Mouse (Mus musculus) brain, embryonic 14.5 days (tissue): ENCODE measurements around the gene Thbs1. TPM values are rescaled to one million over a fixed set of nuclear protein-coding genes. Genes with fewer than 3 reads are reported as not detected.
A peak's percentile ranks its signal among the peaks of the same experiment; 100 is the strongest.

Experiments used
- DNase-seq: peaks from one replicate; pipeline ENCODE4 v3.0.0-alpha.2; 2011; ENCODE audit warnings: low read depth
- CTCF ChIP-seq: fragments of 200-500 bp; IDR thresholded peaks from 2 replicates; pipeline ENCODE4 v1.5.1; 2012; ENCODE audit warnings: inconsistent platforms, mild to moderate bottlenecking, moderate library complexity, borderline replicate concordance; ENCODE audit not compliant: insufficient read depth, insufficient read length; ENCODE audit errors: extremely low read depth
- POLR2A ChIP-seq: fragments of 200-500 bp; IDR thresholded peaks from 2 replicates; pipeline ENCODE4 v1.6.1; 2012; ENCODE audit warnings: mild to moderate bottlenecking, inconsistent platforms, borderline replicate concordance; ENCODE audit not compliant: poor library complexity, insufficient read depth, insufficient read length, severe bottlenecking; ENCODE audit errors: extremely low read depth
- polyA plus RNA-seq: library from polyadenylated mRNA; depleted of rRNA; stranded (reverse); fragments of >200 nt; gene quantifications from 2 replicates; pipeline ENCODE4 v1.2.3, GENCODE M21; 2012; rRNA removed

Gene Thbs1
- polyA plus RNA-seq, 1 experiment, result 9.3 TPM

- TF ChIP-seq CTCF (no peak), POLR2A (no peak)
- DNase-seq, result no peak
Measured at GRCm38 (mm10) chr2:118162486-118162885, 50.8 kb downstream of the Thbs1 start.

DNA sequence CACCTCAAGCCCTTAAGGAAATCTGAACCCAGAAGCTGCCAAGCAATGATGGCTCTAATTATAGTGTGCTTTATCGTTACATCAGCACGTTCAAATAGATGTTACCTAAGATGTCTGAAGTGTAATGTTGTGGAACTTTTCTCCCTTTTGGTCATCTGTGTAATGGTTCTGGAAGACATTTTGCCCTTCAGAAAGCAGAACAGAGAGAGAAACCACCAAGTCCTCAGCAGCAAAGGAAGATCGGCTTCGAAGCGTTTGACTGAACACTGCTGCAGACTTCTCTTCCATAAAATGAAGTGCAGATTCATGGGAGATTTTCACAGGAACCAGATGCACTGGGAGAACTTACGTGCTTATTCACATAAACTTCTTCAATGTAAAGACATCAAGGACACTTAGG is 52.5 kb downstream of the Thbs1 start:
- TF ChIP-seq CTCF, result no peak
- TF ChIP-seq POLR2A, result no peak
- no peak for DNase-seq

DNA sequence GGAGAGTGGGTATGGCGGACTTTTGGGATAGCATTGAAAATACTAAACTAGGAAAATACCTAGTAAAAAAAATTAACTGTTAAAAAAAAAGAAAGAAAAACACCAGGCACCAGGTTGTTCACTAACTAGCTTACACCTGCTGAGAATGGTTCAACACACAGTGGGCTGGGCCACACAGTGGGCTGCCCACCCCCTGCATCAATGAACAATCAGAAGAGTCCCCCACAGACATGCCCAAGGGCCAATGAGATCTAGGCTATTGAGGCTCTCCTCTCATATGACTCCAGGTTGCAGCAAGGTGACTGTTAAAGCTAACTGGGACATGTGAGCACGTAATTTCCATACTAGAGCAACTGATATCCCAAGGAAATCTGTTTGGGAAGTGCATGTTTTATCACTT is 54.0 kb downstream of the Thbs1 start:
- no peak for TF ChIP-seq POLR2A
- no peak for TF ChIP-seq CTCF
- no peak for DNase-seq

- TF ChIP-seq CTCF (no peak), POLR2A (no peak)
- DNase-seq, result peak; percentile 62
Measured at GRCm38 (mm10) chr2:118167731-118168130, 56.1 kb downstream of the Thbs1 start.

GRCm38 (mm10) chr2:118168225-118168624 is 56.5 kb downstream of the Thbs1 start:
- TF ChIP-seq POLR2A (no peak), CTCF (no peak)
- DNase-seq, result no peak

DNA sequence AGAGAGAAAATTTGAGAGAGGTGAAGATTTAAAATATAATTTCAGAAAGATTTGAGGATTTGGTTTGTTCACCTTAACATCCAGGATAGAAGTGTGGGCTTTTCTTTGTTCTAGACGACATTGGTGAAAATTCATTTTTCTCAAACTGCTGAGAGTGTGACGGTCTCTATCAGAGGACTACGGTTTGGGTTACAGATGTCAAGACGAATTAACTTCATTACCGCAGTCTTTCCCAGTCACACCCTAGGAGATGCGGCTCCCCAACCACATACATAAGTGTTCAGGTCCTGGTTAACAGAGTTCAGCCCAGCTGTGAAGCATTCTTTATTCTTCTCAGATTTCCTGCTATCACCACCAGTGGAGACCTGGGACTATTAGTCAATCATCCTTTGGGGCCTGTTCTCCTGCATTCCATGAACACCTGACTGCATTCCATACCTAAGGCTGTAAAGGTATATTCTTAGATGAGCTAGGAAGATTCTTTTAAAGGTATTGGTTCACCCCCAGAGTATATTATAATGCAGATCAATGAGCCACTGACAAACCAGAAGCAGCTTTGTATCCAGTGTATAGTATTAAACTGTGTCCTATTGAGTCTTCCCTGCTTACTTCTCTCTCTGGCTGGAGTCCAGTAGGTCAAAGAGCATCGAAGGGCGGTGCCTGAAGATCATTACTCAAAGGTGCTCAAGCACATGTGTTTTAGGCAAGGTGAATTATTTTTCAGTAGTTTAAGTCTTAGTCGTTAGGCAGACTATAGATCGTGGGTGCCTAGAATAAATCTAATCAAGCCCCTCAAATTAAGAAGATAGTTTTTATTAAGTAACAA is 63.1 kb downstream of the Thbs1 start:
- DNase-seq, result no peak
- TF ChIP-seq CTCF (no peak), POLR2A (no peak)

Other genes with a start within 250 kb of the Thbs1 start
- 2.3 and 2.7 TPM in 2 replicates for gene Fsip1, start 145.1 kb downstream of the Thbs1 start, polyA plus RNA-seq